Mouse (Mus musculus) hindbrain, embryonic 10.5 days (tissue): Measurements from ENCODE around the gene Eif2b3. TPM values are rescaled to one million over a fixed set of nuclear protein-coding genes. Genes with fewer than 3 reads are reported as not detected.
A peak's percentile ranks its signal among the peaks of the same experiment; 100 is the strongest.

ENCODE experiments used
- DNase-seq: peaks from one replicate; pipeline ENCODE4 v3.0.0-alpha.2; 2017; ENCODE audit warnings: low spot score
- H3K27ac ChIP-seq: fragments of 300-500 bp; sonication (generic); 2 replicates; pipeline ENCODE4 v1.5.1; 2016; ENCODE audit warnings: mild to moderate bottlenecking, moderate library complexity
- H3K27me3 ChIP-seq: fragments of 300-500 bp; sonication (generic); 2 replicates; pipeline ENCODE4 v1.6.1; 2016; ENCODE audit warnings: mild to moderate bottlenecking; ENCODE audit not compliant: poor library complexity, insufficient read depth, severe bottlenecking
- H3K36me3 ChIP-seq: fragments of 300-500 bp; sonication (generic); 2 replicates; pipeline ENCODE4 v1.6.1; 2016; ENCODE audit warnings: mild to moderate bottlenecking, moderate library complexity
- H3K4me1 ChIP-seq: fragments of 300-500 bp; sonication (generic); replicated peaks from 2 replicates; pipeline ENCODE4 v1.6.1; 2016; ENCODE audit warnings: mild to moderate bottlenecking
- H3K4me3 ChIP-seq: fragments of 300-500 bp; sonication (generic); 2 replicates; pipeline ENCODE4 v1.5.1; 2016; ENCODE audit warnings: mild to moderate bottlenecking, moderate library complexity
- H3K9me3 ChIP-seq: fragments of 300-500 bp; sonication (generic); 2 replicates; pipeline ENCODE4 v1.6.1; 2016; ENCODE audit warnings: mild to moderate bottlenecking, moderate library complexity
- WGBS: fragments of 180-500 bp; shearing (Covaris S2); methylation state at CpG from one replicate; pipeline ENCODE4 v1.1.7; 2016; 5-methylcytosine and 5-hydroxymethylcytosine counted together
- polyA plus RNA-seq: library from polyadenylated mRNA; unstranded; fragments of >200 nt; fragmentation: Nextera tagmentation; extraction: Ambion mirVana; gene quantifications from 2 replicates; pipeline ENCODE4 v1.2.1, GENCODE M21; 2016

Eif2b3 gene
- polyA plus RNA-seq, 1 experiment from 2014 or later, result 49.1 TPM

GRCm38 (mm10) chr4:117105127-117105526, 85.9 kb downstream of the Eif2b3 start:
- DNase-seq, result no peak
- no peak overlapping the region for H3K4me3 ChIP-seq
- 64% methylated on average over 10 of the region's 10 CpGs for WGBS
- no peak overlapping the region for H3K27ac ChIP-seq
- peaks cover 10% of the 10 kb centered on the region for H3K4me1 ChIP-seq
- no peaks in the 10 kb centered on the region for H3K9me3 ChIP-seq
- H3K36me3 ChIP-seq, result peaks cover 59% of the 10 kb centered on the region
- no peaks in the 10 kb centered on the region; the same call in 1 of the 2 replicates for H3K27me3 ChIP-seq

- H3K27ac ChIP-seq, result no peak overlapping the region
- H3K27me3 ChIP-seq, result no peaks in the 10 kb centered on the region; the same call in 1 of the 2 replicates
- WGBS, result 89% methylated on average over 18 of the region's 18 CpGs
- no peaks in the 10 kb centered on the region for H3K9me3 ChIP-seq
- peaks cover 68% of the 10 kb centered on the region for H3K36me3 ChIP-seq
- DNase-seq, result no peak
- no peak overlapping the region for H3K4me3 ChIP-seq
- H3K4me1 ChIP-seq, result peaks cover 7% of the 10 kb centered on the region
These were observed 88.8 kb downstream of the Eif2b3 start for GRCm38 (mm10) chr4:117107813-117108523.

- WGBS, result 94% methylated on average over 6 of the region's 6 CpGs
- Histone ChIP-seq H3K27ac (no peak overlapping the region), H3K27me3 (no peaks in the 10 kb centered on the region; the same call in 1 of the 2 replicates), H3K4me3 (no peak overlapping the region), H3K36me3 (peaks cover 73% of the 10 kb centered on the region), H3K4me1 (peaks cover 7% of the 10 kb centered on the region), H3K9me3 (no peaks in the 10 kb centered on the region)
- DNase-seq, result no peak
These were observed 89.3 kb downstream of the Eif2b3 start for GRCm38 (mm10) chr4:117108524-117108849.

DNA sequence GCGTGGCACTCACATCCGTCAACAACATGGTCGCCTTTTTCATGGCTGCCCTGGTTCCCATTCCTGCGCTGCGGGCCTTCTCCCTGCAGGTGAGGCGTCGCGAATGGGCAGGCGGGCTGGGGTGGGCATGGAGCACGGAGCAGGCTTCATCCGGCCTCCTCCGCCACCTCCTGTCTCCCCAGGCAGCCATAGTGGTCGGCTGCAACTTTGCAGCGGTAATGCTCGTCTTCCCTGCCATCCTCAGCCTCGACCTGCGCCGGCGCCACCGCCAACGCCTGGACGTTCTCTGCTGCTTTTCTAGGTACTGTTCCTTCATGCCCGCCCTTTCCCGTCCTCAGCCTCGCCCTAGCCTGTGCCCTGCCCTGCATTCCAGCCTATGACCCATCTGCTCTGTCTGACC, 90.1 kb downstream of the Eif2b3 start:
- H3K4me1 ChIP-seq, result peaks cover 7% of the 10 kb centered on the region
- no peaks in the 10 kb centered on the region for H3K9me3 ChIP-seq
- H3K27ac ChIP-seq, result no peak overlapping the region
- H3K27me3 ChIP-seq, result no peaks in the 10 kb centered on the region
- no peak overlapping the region for H3K4me3 ChIP-seq
- no peak for DNase-seq
- peaks cover 79% of the 10 kb centered on the region for H3K36me3 ChIP-seq
- WGBS, result 94% methylated on average over 25 of the region's 25 CpGs

DNA sequence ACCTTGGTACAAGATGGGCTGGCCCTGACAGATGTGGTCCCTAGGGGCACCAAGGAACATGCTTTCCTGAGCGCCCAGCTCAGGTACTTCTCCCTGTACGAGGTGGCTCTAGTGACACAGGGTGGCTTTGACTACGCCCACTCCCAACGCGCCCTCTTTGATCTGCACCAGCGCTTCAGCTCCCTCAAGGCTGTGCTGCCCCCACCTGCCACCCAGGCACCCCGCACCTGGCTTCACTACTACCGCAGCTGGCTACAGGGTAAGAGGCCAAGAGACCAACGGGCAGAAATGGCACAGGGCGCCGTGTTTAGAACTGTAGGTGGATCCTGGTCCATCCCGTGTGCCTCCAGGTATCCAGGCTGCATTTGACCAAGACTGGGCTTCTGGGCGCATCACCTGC, 91.0 kb downstream of the Eif2b3 start:
- Histone ChIP-seq H3K27ac (no peak overlapping the region), H3K27me3 (no peaks in the 10 kb centered on the region), H3K36me3 (peaks cover 83% of the 10 kb centered on the region), H3K9me3 (no peaks in the 10 kb centered on the region), H3K4me1 (peaks cover 7% of the 10 kb centered on the region), H3K4me3 (no peak overlapping the region)
- no peak for DNase-seq
- WGBS, result 92% methylated on average over 13 of the region's 13 CpGs

DNA sequence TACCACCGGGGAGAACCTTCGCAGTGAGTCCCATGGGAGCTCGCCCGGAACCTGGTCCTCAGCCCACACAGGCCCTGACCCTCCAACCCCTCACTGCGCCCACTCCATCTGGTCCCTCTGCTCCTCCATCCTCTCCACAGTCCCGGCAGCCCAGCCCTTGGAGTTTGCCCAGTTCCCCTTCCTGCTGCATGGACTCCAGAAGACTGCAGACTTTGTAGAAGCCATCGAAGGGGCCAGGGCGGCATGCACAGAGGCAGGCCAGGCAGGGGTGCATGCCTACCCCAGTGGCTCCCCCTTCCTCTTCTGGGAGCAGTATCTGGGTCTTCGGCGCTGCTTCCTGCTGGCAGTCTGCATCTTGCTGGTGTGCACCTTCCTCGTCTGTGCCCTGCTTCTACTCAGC, 91.8 kb downstream of the Eif2b3 start:
- H3K27ac ChIP-seq, result no peak overlapping the region
- H3K4me3 ChIP-seq, result no peak overlapping the region
- no peaks in the 10 kb centered on the region for H3K27me3 ChIP-seq
- H3K4me1 ChIP-seq, result 0 out of 2 replicates have a peak, but pooled peaks cover under 1% of the 10 kb centered on the region
- DNase-seq, result no peak
- 89% methylated on average over 11 of the region's 11 CpGs for WGBS
- H3K36me3 ChIP-seq, result peaks cover 75% of the 10 kb centered on the region
- no peaks in the 10 kb centered on the region for H3K9me3 ChIP-seq

- no peak overlapping the region for H3K27ac ChIP-seq
- H3K4me3 ChIP-seq, result no peak overlapping the region
- DNase-seq, result no peak
- H3K9me3 ChIP-seq, result no peaks in the 10 kb centered on the region
- H3K27me3 ChIP-seq, result no peaks in the 10 kb centered on the region
- H3K36me3 ChIP-seq, result peaks cover 63% of the 10 kb centered on the region
- no peaks in the 10 kb centered on the region for H3K4me1 ChIP-seq
- WGBS, result 83% methylated on average over 1 of the region's 1 CpGs
These were observed 94.0 kb downstream of the Eif2b3 start for GRCm38 (mm10) chr4:117113237-117113636.

- 90% methylated on average over 5 of the region's 5 CpGs for WGBS
- DNase-seq, result no peak
- Histone ChIP-seq H3K4me1 (peaks cover 7% of the 10 kb centered on the region), H3K27ac (no peak overlapping the region), H3K27me3 (no peaks in the 10 kb centered on the region), H3K4me3 (no peak overlapping the region), H3K36me3 (peaks cover 40% of the 10 kb centered on the region), H3K9me3 (no peaks in the 10 kb centered on the region)
These were observed 96.4 kb downstream of the Eif2b3 start for GRCm38 (mm10) chr4:117115592-117115991.

DNA sequence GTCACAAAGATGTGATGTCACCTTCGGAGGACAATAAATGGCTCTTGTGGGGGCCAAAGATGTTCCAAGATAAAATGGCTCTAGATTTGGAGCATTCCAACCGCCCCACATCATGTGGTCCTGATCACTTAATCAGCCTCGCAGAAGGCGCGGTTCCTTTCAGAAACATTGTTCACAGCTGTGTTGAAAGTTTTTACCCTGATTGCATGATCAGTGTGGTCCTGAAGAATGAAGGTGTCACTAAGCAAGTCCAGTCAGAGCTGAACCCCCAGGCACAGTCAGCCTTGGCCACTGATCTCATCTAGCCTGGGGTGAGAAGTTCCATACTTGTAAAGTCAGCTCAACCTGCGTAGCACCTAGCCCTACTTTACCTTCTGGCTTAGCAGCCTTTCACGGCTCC, 98.7 kb downstream of the Eif2b3 start:
- no peak for DNase-seq
- H3K27me3 ChIP-seq, result no peaks in the 10 kb centered on the region
- no peak overlapping the region for H3K27ac ChIP-seq
- 94% methylated on average over 7 of the region's 7 CpGs for WGBS
- peaks cover 16% of the 10 kb centered on the region for H3K4me1 ChIP-seq
- no peak overlapping the region for H3K4me3 ChIP-seq
- H3K36me3 ChIP-seq, result peaks cover 22% of the 10 kb centered on the region
- H3K9me3 ChIP-seq, result no peaks in the 10 kb centered on the region

- no peaks in the 10 kb centered on the region for H3K27me3 ChIP-seq
- peak overlapping the region; percentile 95 for H3K27ac ChIP-seq
- no peaks in the 10 kb centered on the region for H3K9me3 ChIP-seq
- 82% methylated on average over 5 of the region's 5 CpGs for WGBS
- DNase-seq, result no peak
- peaks cover 5% of the 10 kb centered on the region for H3K36me3 ChIP-seq
- H3K4me1 ChIP-seq, result peaks cover 25% of the 10 kb centered on the region
- H3K4me3 ChIP-seq, result peak overlapping the region; percentile 80
These were observed 100.4 kb downstream of the Eif2b3 start for GRCm38 (mm10) chr4:117119636-117120035.

- Histone ChIP-seq H3K4me3 (peak overlapping the region; percentile 80), H3K9me3 (no peaks in the 10 kb centered on the region), H3K27me3 (no peaks in the 10 kb centered on the region), H3K36me3 (peaks cover under 1% of the 10 kb centered on the region), H3K4me1 (peaks cover 29% of the 10 kb centered on the region), H3K27ac (peak overlapping the region; percentile 95)
- WGBS, result 8% methylated on average over 10 of the region's 10 CpGs
- DNase-seq, result no peak
These were observed 100.8 kb downstream of the Eif2b3 start for GRCm38 (mm10) chr4:117120052-117120444.

DNA sequence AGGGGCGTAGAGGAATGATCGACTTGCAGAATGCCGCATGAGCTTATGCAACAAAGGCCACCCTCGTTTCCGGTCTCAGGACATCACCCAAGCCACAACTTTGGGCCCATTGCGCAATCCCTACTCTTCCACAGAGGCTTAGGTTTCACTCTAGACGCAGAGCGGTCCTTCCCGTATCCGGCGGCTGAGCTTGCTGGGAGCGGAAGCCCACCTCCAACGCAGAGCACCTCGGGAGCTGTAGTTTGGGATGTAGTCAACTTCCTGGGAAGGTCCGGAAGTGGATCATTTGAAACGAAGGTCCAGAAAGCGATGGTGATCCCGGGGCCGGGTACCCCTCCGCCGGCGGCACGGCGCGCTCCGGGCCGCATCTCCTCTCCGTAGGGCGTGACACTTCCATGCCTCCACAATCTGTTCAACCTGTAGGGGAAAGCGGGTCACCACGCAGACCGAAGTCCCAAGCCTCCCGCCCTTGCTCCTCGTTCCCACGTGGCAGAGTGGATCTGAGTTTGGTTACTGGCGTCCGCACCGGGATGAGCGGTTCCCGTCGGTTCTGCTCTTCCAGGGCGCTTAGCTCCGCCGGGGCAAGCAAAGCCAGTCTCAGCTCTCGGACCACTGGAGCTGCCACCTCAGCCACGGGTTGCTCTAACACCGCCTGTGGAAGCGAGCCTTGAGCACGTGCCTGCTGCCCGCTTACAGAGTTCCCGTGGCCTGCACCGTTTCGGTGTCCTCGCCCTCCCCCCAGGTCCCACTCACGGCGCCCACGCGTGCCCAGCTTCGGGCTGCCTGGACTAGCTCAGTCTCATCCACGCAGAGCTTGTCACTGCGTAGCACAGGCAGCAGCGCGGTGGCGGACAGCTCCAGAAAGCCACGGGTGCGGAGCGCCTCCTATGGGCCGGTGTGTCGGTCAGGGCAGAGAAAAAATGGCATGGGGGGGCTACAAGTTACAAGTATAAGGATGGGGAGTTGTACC, 101.5 kb downstream of the Eif2b3 start:
- under 1% methylated on average over 69 of the region's 69 CpGs for WGBS
- peak; percentile 95 for DNase-seq
- H3K36me3 ChIP-seq, result no peaks in the 10 kb centered on the region

DNA sequence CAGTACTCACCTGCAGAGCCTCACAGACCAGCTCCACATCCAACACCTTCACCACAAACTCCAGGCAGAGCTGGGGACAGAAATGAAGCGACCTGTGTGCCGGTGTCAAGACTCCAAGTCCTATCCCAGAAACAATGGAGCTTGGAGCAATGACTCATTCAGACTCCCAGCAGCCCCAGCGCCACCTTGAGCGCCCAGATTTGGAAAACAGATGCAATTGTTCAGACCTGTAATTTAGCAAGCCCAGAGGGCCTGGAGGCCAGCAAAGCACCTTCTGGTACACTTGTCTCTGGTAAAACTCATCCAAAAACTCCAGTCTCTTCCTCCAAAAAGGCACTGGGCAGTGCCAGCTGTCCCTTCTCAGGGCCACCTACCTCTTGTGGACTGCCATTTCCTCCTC, 103.0 kb downstream of the Eif2b3 start:
- no peak for DNase-seq
- H3K27me3 ChIP-seq, result no peaks in the 10 kb centered on the region
- no peak overlapping the region for H3K4me3 ChIP-seq
- H3K27ac ChIP-seq, result peak overlapping the region; percentile 18; the same call in 1 of the 2 replicates
- H3K36me3 ChIP-seq, result peaks cover 8% of the 10 kb centered on the region; the same call in 1 of the 2 replicates
- peaks cover 51% of the 10 kb centered on the region for H3K4me1 ChIP-seq
- WGBS, result 83% methylated on average over 4 of the region's 4 CpGs
- H3K9me3 ChIP-seq, result no peaks in the 10 kb centered on the region

More for the DNA sequence above, 101.5 kb downstream of the Eif2b3 start:
- Histone ChIP-seq H3K4me1 (peaks cover 36% of the 10 kb centered on the region), H3K27ac (peak overlapping the region; percentile 95), H3K9me3 (no peaks in the 10 kb centered on the region), H3K27me3 (no peaks in the 10 kb centered on the region), H3K4me3 (peak overlapping the region; percentile 80)
